Comparison of ENCODE assay signal across 8 mouse cellular contexts in the genomic region with DNA sequence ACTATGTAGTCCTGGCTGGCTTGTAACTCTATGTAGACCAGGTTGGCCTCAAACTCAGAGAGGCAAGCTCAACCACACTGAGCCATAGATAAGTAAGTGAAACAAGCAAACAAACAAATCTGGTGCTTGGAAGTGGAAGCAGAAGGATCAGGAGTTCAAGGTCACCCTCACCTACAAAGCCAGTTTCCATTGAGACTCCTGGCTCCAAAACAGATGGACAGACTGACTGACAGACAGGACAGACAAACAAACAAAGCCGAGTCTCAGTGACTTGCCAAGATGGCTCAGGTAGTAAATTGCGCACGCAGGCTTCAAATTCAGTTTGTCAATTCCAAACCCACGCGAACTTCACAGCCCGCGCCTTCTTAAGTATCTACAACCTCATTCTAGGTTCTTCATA. TPM values are rescaled to one million over a fixed set of nuclear protein-coding genes. Genes with fewer than 3 reads are reported as not detected.
A peak's percentile ranks its signal among the peaks of the same experiment; 100 is the strongest.
DNase-seq lines count a peak whose midpoint lies in the region; ATAC-seq and TF ChIP-seq lines count a peak whose summit lies in the region.

No protein-coding gene starts in this region.

- H3K36me3 ChIP-seq in testis, adult 2 months (ENCODE audit: control insufficient read depth, insufficient read depth, low read length): no peaks in the 10 kb centered on the region
- H3K36me3 ChIP-seq in liver, embryonic 11.5 days (ENCODE audit: control insufficient read depth, insufficient read depth, low read length): no peaks in the 10 kb centered on the region; the same call in 1 of the 2 replicates

- 16% methylated on average over 7 of the region's 7 CpGs for WGBS in liver, embryonic 11.5 days

- no peaks in the 10 kb centered on the region for H3K27me3 ChIP-seq in testis, adult 2 months (ENCODE audit: control insufficient read depth, insufficient read depth, low read length)
- H3K27me3 ChIP-seq in liver, embryonic 11.5 days (replicated peaks; ENCODE audit: control insufficient read depth, insufficient read depth, low read length): no peaks in the 10 kb centered on the region

- peak overlapping the region; percentile 87 for H3K4me3 ChIP-seq in testis, adult 2 months (ENCODE audit: control insufficient read depth, low read depth, low read length)
- peak overlapping the region; percentile 75 for H3K4me3 ChIP-seq in liver, embryonic 11.5 days (ENCODE audit: low read depth, low read length)

- peaks cover 5% of the 10 kb centered on the region for H3K4me1 ChIP-seq in testis, adult 2 months (ENCODE audit: control insufficient read depth, insufficient read depth, low read length)
- H3K4me1 ChIP-seq in liver, embryonic 11.5 days (replicated peaks; ENCODE audit: control insufficient read depth, insufficient read depth, low read length): peaks cover 9% of the 10 kb centered on the region

- no peak for TF ChIP-seq CTCF in testis, adult 2 months (IDR thresholded peaks at IDR 0.05; ENCODE audit: control insufficient read depth, insufficient read depth, insufficient replicate concordance, low read depth, low read length)

- peak overlapping the region; percentile 93 for H3K9ac ChIP-seq in liver, embryonic 11.5 days (ENCODE audit: low read depth, low read length)

- H3K4me2 ChIP-seq in liver, embryonic 11.5 days: peak overlapping the region; percentile 82

- no peak for TF ChIP-seq POLR2A in testis, adult 2 months (IDR thresholded peaks at IDR 0.05; ENCODE audit: control insufficient read depth, low read depth, low read length)

- peak; percentile 11 for DNase-seq in cerebellum, adult 8-10 months
- DNase-seq in cerebellum, postnatal 25 days: no peak
- no peak for DNase-seq in testis, postnatal 10 days (ENCODE audit: low spot score)
- no peak for DNase-seq in liver, embryonic 11.5 days (ENCODE audit: low spot score)
- no peak for DNase-seq in adrenal gland, adult 18-20 months (ENCODE audit: low spot score in 2 of 2)
- no peak for DNase-seq in cerebellum, adult 18-20 months
- no peak for DNase-seq in spleen, postnatal 4 days (ENCODE audit: low spot score in 2 of 2)

- H3K9me3 ChIP-seq in liver, embryonic 11.5 days (ENCODE audit: control insufficient read depth, low read length): no peaks in the 10 kb centered on the region

- ATAC-seq in liver, embryonic 11.5 days (replicated peaks; ENCODE audit: low FRiP score): no peak

- no peak overlapping the region for H3K27ac ChIP-seq in testis, adult 2 months (ENCODE audit: control insufficient read depth, insufficient read depth, low read depth, low read length)
- H3K27ac ChIP-seq in liver, embryonic 11.5 days (ENCODE audit: low read depth, low read length): peak overlapping the region; percentile 96

RNA-seq across cellular contexts. Expression of gene Fam234b, which starts 0.3 kb away (rescaled TPM):
- polyA plus RNA-seq in testis, adult 2 months (2012; rRNA removed): 18.3 and 20.9 TPM in 2 replicates
- 34.2 and 37.9 TPM in 2 replicates for polyA plus RNA-seq in liver, embryonic 11.5 days (2014; fragmentation: Nextera tagmentation; extraction: Ambion mirVana)
- 10 to 100 TPM; 14.7 to 16.9 TPM for total RNA-seq in adrenal gland, adult 18-20 months (2021)

RNA-seq across cellular contexts. Expression of gene Hebp1, which starts 0.4 kb away (rescaled TPM):
- polyA plus RNA-seq in testis, adult 2 months (2012; rRNA removed): 4.7 and 4.9 TPM in 2 replicates
- polyA plus RNA-seq in liver, embryonic 11.5 days (2014; fragmentation: Nextera tagmentation; extraction: Ambion mirVana): 56.8 and 59.1 TPM in 2 replicates
- total RNA-seq in adrenal gland, adult 18-20 months (2021): 10 to 100 TPM; 17.3 to 46.7 TPM

RNA-seq across cellular contexts. Expression of gene Gsg1, which starts 56.7 kb away (rescaled TPM):
- 4,178 and 4,188 TPM in 2 replicates for polyA plus RNA-seq in testis, adult 2 months (2012; rRNA removed)
- 0.51 and 1.1 TPM in 2 replicates for polyA plus RNA-seq in liver, embryonic 11.5 days (2014; fragmentation: Nextera tagmentation; extraction: Ambion mirVana)
- not detected for total RNA-seq in adrenal gland, adult 18-20 months (2021)

Comparison
In these comparisons a context has a peak if more than half of its experiments do, and no peak if none do; other contexts are left out.
1. RNA of gene Gsg1, which starts 56.7 kb away (polyA plus RNA-seq): 4,178 to 4,188 TPM in testis, adult 2 months; 0.51 to 1.1 TPM in liver, embryonic 11.5 days; every median in the first group is over 1,000 times any median in the second.